Mouse (Mus musculus) liver, embryonic 16.5 days (tissue): ENCODE results near the gene Ice1. TPM values are rescaled to one million over a fixed set of nuclear protein-coding genes. Genes with fewer than 3 reads are reported as not detected.

Experiments used
- ATAC-seq: fragments of 200-750 bp; cut with Nextera tagmentation; 2 replicates; pipeline ENCODE4 v1.8.0; 2017; ENCODE audit warnings: low read depth, mild to moderate bottlenecking, moderate number of reproducible peaks, moderate library complexity
- H3K27ac ChIP-seq: fragments of 300-500 bp; sonication (generic); 2 replicates; pipeline ENCODE4 v1.5.1; 2014; ENCODE audit warnings: mild to moderate bottlenecking, low read length
- H3K27me3 ChIP-seq: fragments of 300-500 bp; sonication (generic); 2 replicates; pipeline ENCODE4 v1.6.1; 2014; ENCODE audit warnings: low read depth, low read length, mixed read lengths; ENCODE audit not compliant: control insufficient read depth, insufficient read depth
- H3K36me3 ChIP-seq: fragments of 300-500 bp; sonication (generic); 2 replicates; pipeline ENCODE4 v1.6.1; 2014; ENCODE audit warnings: mild to moderate bottlenecking; ENCODE audit not compliant: control insufficient read depth, insufficient read depth
- H3K4me1 ChIP-seq: fragments of 300-500 bp; sonication (generic); 2 replicates; pipeline ENCODE4 v1.6.1; 2014; ENCODE audit warnings: low read depth, low read length, mixed read lengths; ENCODE audit not compliant: control insufficient read depth
- H3K4me2 ChIP-seq: fragments of 300-500 bp; sonication (generic); 2 replicates; pipeline ENCODE4 v1.6.1; 2014; ENCODE audit warnings: low read depth, low read length, mixed read lengths
- H3K4me3 ChIP-seq: fragments of 300-500 bp; sonication (generic); 2 replicates; pipeline ENCODE4 v1.5.1; 2014; ENCODE audit warnings: low read depth, mild to moderate bottlenecking, low read length
- H3K9ac ChIP-seq: fragments of 300-500 bp; sonication (generic); 2 replicates; pipeline ENCODE4 v1.6.1; 2014; ENCODE audit warnings: low read depth, low read length
- H3K9me3 ChIP-seq: fragments of 300-500 bp; sonication (generic); replicated peaks from 2 replicates; pipeline ENCODE4 v1.6.1; 2016; ENCODE audit warnings: low read length; ENCODE audit not compliant: control insufficient read depth
- WGBS: fragments of 180-500 bp; shearing (Covaris S2); extraction: QIAGEN DNeasy Blood & Tissue Kit; methylation state at CpG from one replicate; pipeline ENCODE4 v1.1.7; 2014; ENCODE audit not compliant: insufficient replicate concordance; 5-methylcytosine and 5-hydroxymethylcytosine counted together
- polyA plus RNA-seq: library from polyadenylated mRNA; unstranded; fragments of >200 nt; fragmentation: Nextera tagmentation; extraction: Ambion mirVana; gene quantifications from 2 replicates; pipeline ENCODE4 v1.2.1, GENCODE M21; 2015

The Ice1 gene
- polyA plus RNA-seq: 3.6 and 4.0 TPM in 2 replicates

- H3K27ac ChIP-seq: peak within 1 kb of the TSS; percentile 65
- under 1% methylated on average over 38 of the region's 39 CpGs for WGBS
- no peaks in the 10 kb centered on the region for H3K27me3 ChIP-seq
- H3K4me2 ChIP-seq: peak within 1 kb of the TSS; percentile 66
- peak within 1 kb of the TSS; percentile 79 for H3K4me3 ChIP-seq
- ATAC-seq: peak; percentile 57
- no peaks in the 10 kb centered on the region for H3K9me3 ChIP-seq
- no peaks in the 10 kb centered on the region for H3K36me3 ChIP-seq
- peak within 1 kb of the TSS; percentile 75 for H3K9ac ChIP-seq
- peaks cover 23% of the 10 kb centered on the region for H3K4me1 ChIP-seq
Measured at GRCm38 (mm10) chr13:70637282-70637661, at the start of gene Ice1. Gene Ice1 (minus strand): TSS chr13:70637634.

DNA sequence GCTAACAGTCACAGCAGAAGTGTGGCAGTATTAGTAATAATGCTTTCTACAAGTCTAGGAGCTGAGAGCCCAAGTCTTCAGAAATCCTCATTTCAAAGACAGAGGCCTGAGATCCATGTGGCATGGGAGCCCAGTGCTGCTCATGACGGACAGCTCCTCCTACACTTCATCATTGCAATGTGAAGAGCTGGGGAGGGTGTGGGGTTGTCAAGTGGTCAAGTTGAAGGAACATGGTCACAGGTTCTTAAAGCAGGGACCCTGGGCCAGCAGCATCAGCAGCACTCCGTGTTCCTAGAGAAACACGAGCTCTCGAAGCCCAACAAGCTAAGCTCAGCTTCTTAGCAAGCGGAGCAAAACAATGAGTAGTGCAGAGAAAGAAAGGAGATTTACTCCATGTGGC, 48.4 kb upstream of the Ice1 start:
- Histone ChIP-seq H3K4me2 (no peak overlapping the region), H3K9ac (no peak overlapping the region), H3K4me3 (no peak overlapping the region), H3K27ac (no peak overlapping the region), H3K9me3 (no peaks in the 10 kb centered on the region), H3K27me3 (no peaks in the 10 kb centered on the region), H3K4me1 (no peaks in the 10 kb centered on the region), H3K36me3 (no peaks in the 10 kb centered on the region)
- 60% methylated on average over 5 of the region's 5 CpGs for WGBS
- ATAC-seq: no peak

GRCm38 (mm10) chr13:70684976-70685609, 47.7 kb upstream of the Ice1 start:
- H3K4me3 ChIP-seq: no peak overlapping the region
- H3K27me3 ChIP-seq: no peaks in the 10 kb centered on the region
- WGBS: 59% methylated on average over 7 of the region's 7 CpGs
- H3K27ac ChIP-seq: no peak overlapping the region
- no peak overlapping the region for H3K4me2 ChIP-seq
- no peak overlapping the region for H3K9ac ChIP-seq
- no peaks in the 10 kb centered on the region for H3K4me1 ChIP-seq
- ATAC-seq: no peak
- H3K9me3 ChIP-seq: no peaks in the 10 kb centered on the region
- H3K36me3 ChIP-seq: no peaks in the 10 kb centered on the region

- Histone ChIP-seq H3K4me1 (no peaks in the 10 kb centered on the region), H3K27ac (no peak overlapping the region), H3K9me3 (no peaks in the 10 kb centered on the region), H3K4me3 (no peak overlapping the region), H3K9ac (no peak overlapping the region), H3K27me3 (no peaks in the 10 kb centered on the region), H3K36me3 (no peaks in the 10 kb centered on the region), H3K4me2 (no peak overlapping the region)
- WGBS: 63% methylated on average over 7 of the region's 7 CpGs
- no peak for ATAC-seq
Measured at GRCm38 (mm10) chr13:70681411-70682183, 44.2 kb upstream of the Ice1 start.

DNA sequence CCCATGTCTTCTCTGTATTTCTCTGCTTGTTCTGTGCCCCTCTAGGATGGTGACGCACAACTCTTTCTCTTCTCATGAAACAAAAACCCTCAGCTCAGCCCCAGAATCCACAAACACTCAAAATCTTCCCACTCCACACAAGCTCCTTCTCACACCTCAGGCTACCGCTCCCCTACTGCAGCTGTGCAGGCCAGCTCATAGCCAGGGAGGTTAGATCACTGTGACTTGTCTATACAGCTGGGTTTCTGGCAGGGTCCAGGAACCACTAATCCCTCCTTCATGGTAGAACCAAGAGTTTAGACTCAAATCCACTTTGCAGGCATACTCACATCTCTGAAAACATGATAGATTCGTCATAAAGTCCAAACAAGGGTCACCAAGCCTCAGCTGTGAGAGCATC, 42.9 kb upstream of the Ice1 start:
- ATAC-seq: no peak
- Histone ChIP-seq H3K9me3 (no peaks in the 10 kb centered on the region), H3K27me3 (no peaks in the 10 kb centered on the region)

GRCm38 (mm10) chr13:70677689-70678088, 40.3 kb upstream of the Ice1 start:
- H3K36me3 ChIP-seq: no peaks in the 10 kb centered on the region
- H3K27ac ChIP-seq: no peak overlapping the region
- H3K9me3 ChIP-seq: no peaks in the 10 kb centered on the region
- no peak overlapping the region for H3K4me3 ChIP-seq
- H3K4me1 ChIP-seq: no peaks in the 10 kb centered on the region
- ATAC-seq: no peak
- 54% methylated on average over 5 of the region's 5 CpGs for WGBS
- H3K9ac ChIP-seq: no peak overlapping the region
- H3K4me2 ChIP-seq: no peak overlapping the region
- H3K27me3 ChIP-seq: no peaks in the 10 kb centered on the region

More for the DNA sequence above, 42.9 kb upstream of the Ice1 start:
- WGBS: 72% methylated on average over 3 of the region's 3 CpGs
- Histone ChIP-seq H3K9ac (no peak overlapping the region), H3K36me3 (no peaks in the 10 kb centered on the region), H3K4me3 (no peak overlapping the region), H3K4me2 (no peak overlapping the region), H3K27ac (no peak overlapping the region), H3K4me1 (no peaks in the 10 kb centered on the region)

- no peaks in the 10 kb centered on the region for H3K27me3 ChIP-seq
- no peaks in the 10 kb centered on the region for H3K4me1 ChIP-seq
- H3K9ac ChIP-seq: no peak overlapping the region
- H3K36me3 ChIP-seq: no peaks in the 10 kb centered on the region
- H3K4me2 ChIP-seq: no peak overlapping the region
- H3K9me3 ChIP-seq: no peaks in the 10 kb centered on the region
- no peak overlapping the region for H3K27ac ChIP-seq
- ATAC-seq: no peak
- WGBS: 42% methylated on average over 20 of the region's 20 CpGs
- H3K4me3 ChIP-seq: no peak overlapping the region
Measured at GRCm38 (mm10) chr13:70676243-70677183, 39.1 kb upstream of the Ice1 start.

GRCm38 (mm10) chr13:70674998-70675397, 37.6 kb upstream of the Ice1 start:
- Histone ChIP-seq H3K4me1 (no peaks in the 10 kb centered on the region), H3K27me3 (no peaks in the 10 kb centered on the region), H3K9ac (no peak overlapping the region), H3K9me3 (no peaks in the 10 kb centered on the region), H3K36me3 (no peaks in the 10 kb centered on the region), H3K4me2 (no peak overlapping the region), H3K4me3 (no peak overlapping the region), H3K27ac (no peak overlapping the region)
- WGBS: 82% methylated on average over 10 of the region's 10 CpGs
- ATAC-seq: no peak
